Mouse (Mus musculus): ENCODE data around the gene Olfr1198. TPM values are rescaled to one million over a fixed set of nuclear protein-coding genes. Genes with fewer than 3 reads are reported as not detected.

Gene Olfr1198
- total and polyA plus RNA-seq, 2 experiments, result not detected

- Histone ChIP-seq H3K27me3 (ENCODE audit: control insufficient read depth, insufficient read depth, low read length) (no peaks in the 10 kb centered on the region), H3K9ac (ENCODE audit: low read depth, low read length) (no peak within 1 kb of the TSS), H3K27ac (replicated peaks; ENCODE audit: insufficient read depth, low read depth, low read length) (no peak within 1 kb of the TSS), H3K4me1 (ENCODE audit: control insufficient read depth, insufficient read depth, low read length) (no peaks in the 10 kb centered on the region), H3K36me3 (ENCODE audit: control insufficient read depth, insufficient read depth, low read length) (no peaks in the 10 kb centered on the region), H3K79me2 (ENCODE audit: control insufficient read depth, insufficient read depth, low read length) (no peaks in the 10 kb centered on the region), H3K4me3 (ENCODE audit: insufficient read depth, low read depth, low read length) (no peak within 1 kb of the TSS)
- no peak for TF ChIP-seq POLR2A (IDR thresholded peaks at IDR 0.05; ENCODE audit: extremely low read depth, insufficient read depth, low read length)
- no peak for TF ChIP-seq CTCF (IDR thresholded peaks at IDR 0.05; ENCODE audit: low read depth, low read length)
- DNase-seq (ENCODE audit: extremely low read depth, low read depth, low spot score), result no peak
- WGBS, result 72% methylated on average over 2 of the region's 2 CpGs
Measured at GRCm38 (mm10) chr2:88704497-88704896, 46.7 kb downstream of the Olfr1198 start, which contains the start of gene Olfr1196. Gene Olfr1196, minus strand, starts transcription at chr2:88704597.

Other genes with a start within 250 kb of the Olfr1198 start
- not detected in 2 replicates for gene Olfr1186, start 232.8 kb downstream of the Olfr1198 start, total RNA-seq (2014; rRNA removed)
- not detected in 2 replicates for gene Olfr1186, start 232.8 kb downstream of the Olfr1198 start, polyA plus RNA-seq (2012; rRNA removed)
- gene Olfr1188, start 194.4 kb downstream of the Olfr1198 start, total RNA-seq (2014; rRNA removed), result not detected in 2 replicates
- not detected in 2 replicates for gene Olfr1188, start 194.4 kb downstream of the Olfr1198 start, polyA plus RNA-seq (2012; rRNA removed)
- not detected in 2 replicates for gene Olfr1189, start 164.9 kb downstream of the Olfr1198 start, total RNA-seq (2014; rRNA removed)
- gene Olfr1189, start 164.9 kb downstream of the Olfr1198 start, polyA plus RNA-seq (2012; rRNA removed), result not detected in 2 replicates
- gene Olfr1191-ps1, start 110.8 kb downstream of the Olfr1198 start, total RNA-seq (2014; rRNA removed), result not detected in 2 replicates
- gene Olfr1191-ps1, start 110.8 kb downstream of the Olfr1198 start, polyA plus RNA-seq (2012; rRNA removed), result not detected in 2 replicates
- not detected in 2 replicates for gene Olfr1192-ps1, start 102.9 kb downstream of the Olfr1198 start, total RNA-seq (2014; rRNA removed)
- not detected in 2 replicates for gene Olfr1192-ps1, start 102.9 kb downstream of the Olfr1198 start, polyA plus RNA-seq (2012; rRNA removed)
- gene Olfr1193, start 75.7 kb downstream of the Olfr1198 start, total RNA-seq (2014; rRNA removed), result not detected in 2 replicates
- gene Olfr1193, start 75.7 kb downstream of the Olfr1198 start, polyA plus RNA-seq (2012; rRNA removed), result not detected in 2 replicates
- not detected in 2 replicates for gene Olfr1195, start 62.2 kb downstream of the Olfr1198 start, total RNA-seq (2014; rRNA removed)
- not detected in 2 replicates for gene Olfr1195, start 62.2 kb downstream of the Olfr1198 start, polyA plus RNA-seq (2012; rRNA removed)
- not detected in 2 replicates for gene Olfr1196, start 46.8 kb downstream of the Olfr1198 start, total RNA-seq (2014; rRNA removed)
- not detected in 2 replicates for gene Olfr1196, start 46.8 kb downstream of the Olfr1198 start, polyA plus RNA-seq (2012; rRNA removed)
- not detected in 2 replicates for gene Olfr1197, start 19.0 kb downstream of the Olfr1198 start, total RNA-seq (2014; rRNA removed)
- not detected in 2 replicates for gene Olfr1197, start 19.0 kb downstream of the Olfr1198 start, polyA plus RNA-seq (2012; rRNA removed)
- not detected in 2 replicates for gene Olfr1199, start 9.1 kb upstream of the Olfr1198 start, total RNA-seq (2014; rRNA removed)
- gene Olfr1199, start 9.1 kb upstream of the Olfr1198 start, polyA plus RNA-seq (2012; rRNA removed), result not detected in 2 replicates
- not detected in 2 replicates for gene Olfr1200, start 19.1 kb upstream of the Olfr1198 start, total RNA-seq (2014; rRNA removed)
- not detected in 2 replicates for gene Olfr1200, start 19.1 kb upstream of the Olfr1198 start, polyA plus RNA-seq (2012; rRNA removed)
- not detected in 2 replicates for gene Olfr1201, start 41.7 kb upstream of the Olfr1198 start, total RNA-seq (2014; rRNA removed)
- gene Olfr1201, start 41.7 kb upstream of the Olfr1198 start, polyA plus RNA-seq (2012; rRNA removed), result not detected in 2 replicates
- gene Olfr1202, start 63.1 kb upstream of the Olfr1198 start, total RNA-seq (2014; rRNA removed), result not detected in 2 replicates
- not detected in 2 replicates for gene Olfr1202, start 63.1 kb upstream of the Olfr1198 start, polyA plus RNA-seq (2012; rRNA removed)
- gene Olfr1205, start 78.4 kb upstream of the Olfr1198 start, total RNA-seq (2014; rRNA removed), result not detected in 2 replicates
- gene Olfr1205, start 78.4 kb upstream of the Olfr1198 start, polyA plus RNA-seq (2012; rRNA removed), result not detected in 2 replicates
- not detected in 2 replicates for gene Olfr1204, start 97.9 kb upstream of the Olfr1198 start, total RNA-seq (2014; rRNA removed)
- not detected in 2 replicates for gene Olfr1204, start 97.9 kb upstream of the Olfr1198 start, polyA plus RNA-seq (2012; rRNA removed)
- not detected in 2 replicates for gene Olfr1206, start 111.9 kb upstream of the Olfr1198 start, total RNA-seq (2014; rRNA removed)
- gene Olfr1206, start 111.9 kb upstream of the Olfr1198 start, polyA plus RNA-seq (2012; rRNA removed), result not detected in 2 replicates
- gene Olfr1208, start 150.9 kb upstream of the Olfr1198 start, total RNA-seq (2014; rRNA removed), result not detected in 2 replicates
- gene Olfr1208, start 150.9 kb upstream of the Olfr1198 start, polyA plus RNA-seq (2012; rRNA removed), result not detected in 2 replicates
- gene Olfr1209, start 163.8 kb upstream of the Olfr1198 start, total RNA-seq (2014; rRNA removed), result not detected in 2 replicates
- not detected in 2 replicates for gene Olfr1209, start 163.8 kb upstream of the Olfr1198 start, polyA plus RNA-seq (2012; rRNA removed)
- gene Olfr1211, start 186.7 kb upstream of the Olfr1198 start, total RNA-seq (2014; rRNA removed), result not detected in 2 replicates
- not detected in 2 replicates for gene Olfr1211, start 186.7 kb upstream of the Olfr1198 start, polyA plus RNA-seq (2012; rRNA removed)
- not detected in 2 replicates for gene Olfr1212, start 202.6 kb upstream of the Olfr1198 start, total RNA-seq (2014; rRNA removed)
- gene Olfr1212, start 202.6 kb upstream of the Olfr1198 start, polyA plus RNA-seq (2012; rRNA removed), result not detected in 2 replicates
- gene Gm13762, start 228.9 kb upstream of the Olfr1198 start, total RNA-seq (2014; rRNA removed), result not detected in 2 replicates
- gene Gm13762, start 228.9 kb upstream of the Olfr1198 start, polyA plus RNA-seq (2012; rRNA removed), result not detected in 2 replicates
- gene Olfr1214, start 241.3 kb upstream of the Olfr1198 start, total RNA-seq (2014; rRNA removed), result not detected in 2 replicates
- not detected in 2 replicates for gene Olfr1214, start 241.3 kb upstream of the Olfr1198 start, polyA plus RNA-seq (2012; rRNA removed)